Mouse (Mus musculus) thymus, postnatal 36 days (tissue): Measurements from ENCODE around the gene Tnf.

ENCODE experiments used
- DNase-seq, 2 experiments: peaks; one replicate each; pipeline ENCODE4 v3.0.0; 2022; ENCODE audit warnings: mixed read lengths in 2 of 2

Tnf gene

GRCm38 (mm10) chr17:35197126-35197525 lies 4.7 kb downstream of the Tnf start:
- DNase-seq = peak in 1 of 2 experiments; percentile 51

GRCm38 (mm10) chr17:35196321-35196641 lies 5.5 kb downstream of the Tnf start:
- DNase-seq = peak; percentile 51 to 54

- DNase-seq = peak; percentile 98
Observed at GRCm38 (mm10) chr17:35195631-35196320, 6.0 kb downstream of the Tnf start.

GRCm38 (mm10) chr17:35194844-35195630 lies 6.8 kb downstream of the Tnf start:
- DNase-seq = peak; percentile 54 to 58

GRCm38 (mm10) chr17:35193881-35194843 lies 7.6 kb downstream of the Tnf start, which contains the start of gene Ltb:
Gene Ltb (plus strand): TSS chr17:35194439.
- DNase-seq = peak; percentile 89 to 95

GRCm38 (mm10) chr17:35192924-35193323 lies 8.9 kb downstream of the Tnf start:
- DNase-seq = no peak

GRCm38 (mm10) chr17:35191723-35192122 lies 10.1 kb downstream of the Tnf start:
- no peak for DNase-seq

GRCm38 (mm10) chr17:35190096-35190495 lies 11.7 kb downstream of the Tnf start:
- peak; percentile 58 to 60 for DNase-seq

GRCm38 (mm10) chr17:35189186-35189585 lies 12.6 kb downstream of the Tnf start:
- no peak for DNase-seq

- no peak for DNase-seq
Observed at GRCm38 (mm10) chr17:35187959-35188610, 13.7 kb downstream of the Tnf start, which contains the start of gene Lst1. Gene Lst1 (minus strand): TSS chr17:35188439.

- DNase-seq = no peak
Observed at GRCm38 (mm10) chr17:35187345-35187744, 14.5 kb downstream of the Tnf start.

- peak; percentile 75 to 81 for DNase-seq
Observed at GRCm38 (mm10) chr17:35186681-35187080, 15.1 kb downstream of the Tnf start.

- peak; percentile 90 for DNase-seq
Observed at GRCm38 (mm10) chr17:35185639-35186611, 15.9 kb downstream of the Tnf start.

GRCm38 (mm10) chr17:35180093-35180492 lies 21.7 kb downstream of the Tnf start:
- DNase-seq = no peak

- peak; percentile 82 to 84 for DNase-seq
Observed at GRCm38 (mm10) chr17:35178528-35178927, 23.3 kb downstream of the Tnf start.

GRCm38 (mm10) chr17:35175968-35176367 lies 25.8 kb downstream of the Tnf start, which contains the start of gene Aif1:
Gene Aif1 (minus strand): TSS chr17:35176068.
- no peak for DNase-seq

GRCm38 (mm10) chr17:35175382-35175781 lies 26.4 kb downstream of the Tnf start:
- DNase-seq = no peak

GRCm38 (mm10) chr17:35174201-35174977 lies 27.4 kb downstream of the Tnf start:
- no peak for DNase-seq

- DNase-seq = peak; percentile 37 to 38
Observed at GRCm38 (mm10) chr17:35173329-35173728, 28.5 kb downstream of the Tnf start.
